Mouse (Mus musculus) neural tube, embryonic 15.5 days (tissue): ENCODE measurements at regions not wholly inside any gene's neighbourhood (a gene's known extent, or its start where the extent isn't known, plus 50 kb on each side); places are given as distances from the start of the nearest gene placed in this dataset.
A peak's percentile ranks its signal among the peaks of the same experiment; 100 is the strongest.

ENCODE experiments used
- ATAC-seq: fragments of 200-750 bp; cut with Nextera tagmentation; 2 replicates; pipeline ENCODE4 v1.8.0; 2017; ENCODE audit warnings: mild to moderate bottlenecking, moderate TSS enrichment, moderate library complexity; ENCODE audit not compliant: low FRiP score
- H3K27ac ChIP-seq: fragments of 300-500 bp; sonication (generic); replicated peaks from 2 replicates; pipeline ENCODE4 v1.5.1; 2015; ENCODE audit warnings: mild to moderate bottlenecking, inconsistent platforms
- H3K27me3 ChIP-seq: fragments of 300-500 bp; sonication (generic); replicated peaks from 2 replicates; pipeline ENCODE4 v1.6.1; 2015; ENCODE audit warnings: inconsistent platforms
- H3K36me3 ChIP-seq: fragments of 300-500 bp; sonication (generic); 2 replicates; pipeline ENCODE4 v1.6.1; 2015; ENCODE audit warnings: inconsistent platforms
- H3K4me1 ChIP-seq: fragments of 300-500 bp; sonication (generic); 2 replicates; pipeline ENCODE4 v1.6.1; 2015; ENCODE audit warnings: inconsistent platforms
- H3K4me2 ChIP-seq: fragments of 300-500 bp; sonication (generic); 2 replicates; pipeline ENCODE4 v1.6.1; 2015; ENCODE audit warnings: inconsistent platforms, mild to moderate bottlenecking, moderate library complexity
- H3K4me3 ChIP-seq: fragments of 300-500 bp; sonication (generic); replicated peaks from 2 replicates; pipeline ENCODE4 v1.5.1; 2015; ENCODE audit warnings: mild to moderate bottlenecking, inconsistent platforms
- H3K9ac ChIP-seq: fragments of 300-500 bp; sonication (generic); replicated peaks from 2 replicates; pipeline ENCODE4 v1.6.1; 2015; ENCODE audit warnings: mild to moderate bottlenecking, inconsistent platforms
- H3K9me3 ChIP-seq: fragments of 300-500 bp; sonication (generic); replicated peaks from 2 replicates; pipeline ENCODE4 v1.6.1; 2016; ENCODE audit warnings: inconsistent platforms
- WGBS: fragments of 180-500 bp; shearing (Covaris S2); methylation state at CpG from one replicate; pipeline ENCODE4 v1.1.7; 2015; ENCODE audit warnings: mixed read lengths; 5-methylcytosine and 5-hydroxymethylcytosine counted together

- no peaks in the 10 kb centered on the region for H3K36me3 ChIP-seq
- 88% methylated on average over 3 of the region's 3 CpGs for WGBS
- no peak overlapping the region for H3K4me2 ChIP-seq
- no peak overlapping the region for H3K9ac ChIP-seq
- H3K9me3 ChIP-seq = no peaks in the 10 kb centered on the region
- no peaks in the 10 kb centered on the region for H3K4me1 ChIP-seq
- H3K4me3 ChIP-seq = no peak overlapping the region
- H3K27me3 ChIP-seq = no peaks in the 10 kb centered on the region
- no peak overlapping the region for H3K27ac ChIP-seq
- ATAC-seq = no peak
Observed at GRCm38 (mm10) chr11:26826194-26826593, 232.4 kb upstream of the Vrk2 start.

- peak; percentile 14; the same call in 1 of the 2 replicates for ATAC-seq
- H3K9ac ChIP-seq = no peak overlapping the region
- 73% methylated on average over 8 of the region's 8 CpGs for WGBS
Observed at GRCm38 (mm10) chr11:26824080-26824727, 230.4 kb upstream of the Vrk2 start.

GRCm38 (mm10) chr11:26821091-26821490 lies 227.3 kb upstream of the Vrk2 start:
- WGBS = 69% methylated on average over 1 of the region's 1 CpGs
- Histone ChIP-seq H3K4me3 (no peak overlapping the region), H3K9me3 (no peaks in the 10 kb centered on the region), H3K27ac (no peak overlapping the region), H3K9ac (no peak overlapping the region), H3K4me1 (no peaks in the 10 kb centered on the region), H3K27me3 (no peaks in the 10 kb centered on the region), H3K36me3 (no peaks in the 10 kb centered on the region), H3K4me2 (no peak overlapping the region)
- no peak for ATAC-seq

More at GRCm38 (mm10) chr11:26824080-26824727, 230.4 kb upstream of the Vrk2 start:
- no peak overlapping the region for H3K4me2 ChIP-seq
- H3K27me3 ChIP-seq = no peaks in the 10 kb centered on the region
- H3K4me3 ChIP-seq = no peak overlapping the region
- H3K9me3 ChIP-seq = no peaks in the 10 kb centered on the region
- no peaks in the 10 kb centered on the region for H3K36me3 ChIP-seq
- H3K27ac ChIP-seq = no peak overlapping the region
- no peaks in the 10 kb centered on the region for H3K4me1 ChIP-seq

GRCm38 (mm10) chr11:26817316-26817715 lies 223.5 kb upstream of the Vrk2 start:
- no peak overlapping the region for H3K4me3 ChIP-seq
- H3K9me3 ChIP-seq = no peaks in the 10 kb centered on the region
- H3K27me3 ChIP-seq = no peaks in the 10 kb centered on the region
- H3K36me3 ChIP-seq = no peaks in the 10 kb centered on the region
- H3K27ac ChIP-seq = no peak overlapping the region
- peaks cover 10% of the 10 kb centered on the region; the same call in 1 of the 2 replicates for H3K4me1 ChIP-seq
- ATAC-seq = no peak
- H3K4me2 ChIP-seq = no peak overlapping the region
- H3K9ac ChIP-seq = no peak overlapping the region

- Histone ChIP-seq H3K4me3 (peak overlapping the region; percentile 21), H3K27me3 (no peaks in the 10 kb centered on the region), H3K9me3 (no peaks in the 10 kb centered on the region), H3K9ac (no peak overlapping the region), H3K4me2 (peak overlapping the region; percentile 38), H3K27ac (peak overlapping the region; percentile 63), H3K36me3 (no peaks in the 10 kb centered on the region), H3K4me1 (peaks cover 10% of the 10 kb centered on the region; the same call in 1 of the 2 replicates)
- 32% methylated on average over 8 of the region's 8 CpGs for WGBS
- peak; percentile 94 for ATAC-seq
Observed at GRCm38 (mm10) chr11:26815104-26815503, 221.3 kb upstream of the Vrk2 start.

- peak; percentile 36; the same call in 1 of the 2 replicates for ATAC-seq
- Histone ChIP-seq H3K4me2 (peak overlapping the region; percentile 38), H3K27ac (peak overlapping the region; percentile 63), H3K4me3 (no peak overlapping the region), H3K9me3 (no peaks in the 10 kb centered on the region), H3K4me1 (peaks cover 10% of the 10 kb centered on the region; the same call in 1 of the 2 replicates), H3K27me3 (no peaks in the 10 kb centered on the region), H3K36me3 (no peaks in the 10 kb centered on the region), H3K9ac (no peak overlapping the region)
- WGBS = 81% methylated on average over 3 of the region's 3 CpGs
Observed at GRCm38 (mm10) chr11:26814601-26815000, 220.8 kb upstream of the Vrk2 start.

GRCm38 (mm10) chr11:26802249-26802941 lies 208.6 kb upstream of the Vrk2 start:
- Histone ChIP-seq H3K9ac (no peak overlapping the region), H3K4me3 (no peak overlapping the region), H3K36me3 (no peaks in the 10 kb centered on the region), H3K27ac (no peak overlapping the region), H3K4me1 (peaks cover 8% of the 10 kb centered on the region), H3K4me2 (no peak overlapping the region), H3K9me3 (no peaks in the 10 kb centered on the region), H3K27me3 (no peaks in the 10 kb centered on the region)
- 54% methylated on average over 2 of the region's 2 CpGs for WGBS
- no peak for ATAC-seq

GRCm38 (mm10) chr11:26800296-26800695 lies 206.5 kb upstream of the Vrk2 start:
- H3K4me2 ChIP-seq = no peak overlapping the region

GRCm38 (mm10) chr11:26794629-26794966 lies 200.8 kb upstream of the Vrk2 start:
- Histone ChIP-seq H3K27ac (no peak overlapping the region), H3K4me2 (no peak overlapping the region), H3K36me3 (no peaks in the 10 kb centered on the region), H3K9me3 (no peaks in the 10 kb centered on the region), H3K9ac (no peak overlapping the region), H3K27me3 (no peaks in the 10 kb centered on the region), H3K4me3 (no peak overlapping the region), H3K4me1 (no peaks in the 10 kb centered on the region)
- 0 out of 2 replicates have a peak, but pooled peaks have one; percentile 41 for ATAC-seq
- WGBS = 49% methylated on average over 3 of the region's 3 CpGs

More at GRCm38 (mm10) chr11:26800296-26800695, 206.5 kb upstream of the Vrk2 start:
- Histone ChIP-seq H3K4me3 (no peak overlapping the region), H3K4me1 (no peaks in the 10 kb centered on the region), H3K36me3 (no peaks in the 10 kb centered on the region), H3K9me3 (no peaks in the 10 kb centered on the region), H3K27me3 (no peaks in the 10 kb centered on the region), H3K27ac (no peak overlapping the region), H3K9ac (no peak overlapping the region)
- no peak for ATAC-seq
- 54% methylated on average over 2 of the region's 2 CpGs for WGBS

GRCm38 (mm10) chr11:26793928-26794628 lies 200.3 kb upstream of the Vrk2 start:
- ATAC-seq = no peak
- Histone ChIP-seq H3K4me3 (no peak overlapping the region), H3K9ac (no peak overlapping the region), H3K36me3 (no peaks in the 10 kb centered on the region), H3K4me1 (no peaks in the 10 kb centered on the region), H3K27ac (no peak overlapping the region), H3K9me3 (no peaks in the 10 kb centered on the region), H3K4me2 (no peak overlapping the region), H3K27me3 (no peaks in the 10 kb centered on the region)
- 64% methylated on average over 3 of the region's 3 CpGs for WGBS

GRCm38 (mm10) chr11:26789281-26789680 lies 195.5 kb upstream of the Vrk2 start:
- no peaks in the 10 kb centered on the region for H3K4me1 ChIP-seq
- WGBS = 55% methylated on average over 2 of the region's 2 CpGs
- H3K9me3 ChIP-seq = no peaks in the 10 kb centered on the region
- H3K4me3 ChIP-seq = no peak overlapping the region
- H3K27ac ChIP-seq = no peak overlapping the region
- no peaks in the 10 kb centered on the region for H3K36me3 ChIP-seq
- H3K9ac ChIP-seq = no peak overlapping the region
- no peak overlapping the region for H3K4me2 ChIP-seq
- no peaks in the 10 kb centered on the region for H3K27me3 ChIP-seq
- ATAC-seq = no peak

- H3K27ac ChIP-seq = no peak overlapping the region
- 0 out of 2 replicates have a peak, but pooled peaks have one; percentile 63 for ATAC-seq
- H3K4me2 ChIP-seq = no peak overlapping the region
- H3K36me3 ChIP-seq = no peaks in the 10 kb centered on the region
- H3K4me3 ChIP-seq = no peak overlapping the region
- H3K27me3 ChIP-seq = no peaks in the 10 kb centered on the region
- H3K9me3 ChIP-seq = no peaks in the 10 kb centered on the region
- H3K4me1 ChIP-seq = no peaks in the 10 kb centered on the region
- H3K9ac ChIP-seq = no peak overlapping the region
- 24% methylated on average over 1 of the region's 1 CpGs for WGBS
Observed at GRCm38 (mm10) chr11:26785164-26785563, 191.4 kb upstream of the Vrk2 start.
